8 mouse cellular contexts compared by ENCODE assay signal in the genomic region with DNA sequence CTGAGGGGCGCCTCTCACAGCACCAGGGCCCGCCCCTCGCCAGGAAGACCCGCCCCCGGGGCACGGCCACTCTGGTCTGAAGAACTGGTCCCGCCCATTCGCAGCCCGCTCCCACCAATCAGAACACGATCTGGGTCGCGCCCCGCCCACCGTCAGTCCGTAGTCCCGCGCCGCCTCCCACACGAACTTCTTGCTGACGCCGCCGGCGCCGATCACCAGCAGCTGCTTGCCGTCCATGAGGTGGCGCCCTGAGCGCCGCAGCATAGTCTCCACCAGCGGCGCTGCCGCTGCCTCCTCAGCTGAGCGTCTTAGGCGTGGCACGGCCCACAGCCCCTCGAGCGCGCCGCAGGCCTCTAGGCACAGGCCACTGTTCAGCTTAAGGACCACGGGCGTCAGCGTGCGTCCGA. TPM values are rescaled to one million over a fixed set of nuclear protein-coding genes. Genes with fewer than 3 reads are reported as not detected.
DNase-seq lines count a peak whose midpoint lies in the region; ATAC-seq and TF ChIP-seq lines count a peak whose summit lies in the region.

No protein-coding gene starts in this region.

- DNase-seq in brain, embryonic 14.5 days (ENCODE audit: low read depth) = peak; percentile 100
- peak; percentile 100 for DNase-seq in kidney, postnatal 0 days (ENCODE audit: low spot score)
- DNase-seq in liver, embryonic 11.5 days (ENCODE audit: low spot score) = peak; percentile 99
- DNase-seq in naive thymus-derived CD4-positive, alpha-beta T cell, adult 2 months (ENCODE audit: low read depth) = peak; percentile 99

- no peaks in the 10 kb centered on the region for H3K27me3 ChIP-seq in C2C12 (ENCODE audit: control insufficient read depth, insufficient read depth, insufficient read length)
- peaks cover 6% of the 10 kb centered on the region for H3K27me3 ChIP-seq in erythroblast, embryonic 14.5 days (ENCODE audit: control insufficient read depth)
- H3K27me3 ChIP-seq in heart, embryonic 12.5 days (replicated peaks) = no peaks in the 10 kb centered on the region
- H3K27me3 ChIP-seq in kidney, postnatal 0 days (ENCODE audit: insufficient read depth, low read length) = no peaks in the 10 kb centered on the region
- no peaks in the 10 kb centered on the region for H3K27me3 ChIP-seq in liver, embryonic 11.5 days (replicated peaks; ENCODE audit: control insufficient read depth, insufficient read depth, low read length)
- H3K27me3 ChIP-seq in stomach, embryonic 14.5 days (ENCODE audit: control insufficient read depth, insufficient read depth, low read length) = no peaks in the 10 kb centered on the region

- H3K9me3 ChIP-seq in erythroblast, embryonic 14.5 days (ENCODE audit: control insufficient read depth, low read length) = no peaks in the 10 kb centered on the region; the same call in 1 of the 2 replicates
- no peaks in the 10 kb centered on the region for H3K9me3 ChIP-seq in heart, embryonic 12.5 days (replicated peaks)
- H3K9me3 ChIP-seq in kidney, postnatal 0 days (replicated peaks; ENCODE audit: low read length) = no peaks in the 10 kb centered on the region
- no peaks in the 10 kb centered on the region for H3K9me3 ChIP-seq in liver, embryonic 11.5 days (ENCODE audit: control insufficient read depth, low read length)
- no peaks in the 10 kb centered on the region for H3K9me3 ChIP-seq in stomach, embryonic 14.5 days (ENCODE audit: control insufficient read depth, low read depth, low read length)

- peak; percentile 99 for TF ChIP-seq CTCF in C2C12 (IDR thresholded peaks at IDR 0.05; ENCODE audit: control insufficient read depth, insufficient read depth, insufficient read length)
- TF ChIP-seq CTCF in brain, embryonic 14.5 days (IDR thresholded peaks at IDR 0.05; ENCODE audit: borderline replicate concordance, extremely low read depth, insufficient read depth, insufficient read length) = peak; percentile 81
- peak; percentile 96 for TF ChIP-seq CTCF in kidney, postnatal 0 days (IDR thresholded peaks at IDR 0.05; ENCODE audit: low read depth)

- H3ac ChIP-seq in C2C12 (ENCODE audit: control insufficient read depth, insufficient read length, low read depth) = peak overlapping the region; percentile 68

- ATAC-seq in heart, embryonic 12.5 days (ENCODE audit: insufficient number of reproducible peaks, low FRiP score) = peak; percentile 96
- peak; percentile 93 for ATAC-seq in kidney, postnatal 0 days (replicated peaks; ENCODE audit: low FRiP score, low read depth)
- ATAC-seq in liver, embryonic 11.5 days (replicated peaks; ENCODE audit: low FRiP score) = peak; percentile 94
- ATAC-seq in stomach, embryonic 14.5 days (ENCODE audit: insufficient number of reproducible peaks, insufficient read depth, low FRiP score, low read depth) = peak; percentile 93

- H3K79me2 ChIP-seq in C2C12 (ENCODE audit: control insufficient read depth, insufficient read depth) = no peaks in the 10 kb centered on the region

- no peaks in the 10 kb centered on the region for H3K79me3 ChIP-seq in C2C12 (ENCODE audit: low read depth)

- H3K4me2 ChIP-seq in heart, embryonic 12.5 days = peak overlapping the region; percentile 83
- H3K4me2 ChIP-seq in kidney, postnatal 0 days (ENCODE audit: low read length) = peak overlapping the region; percentile 61
- peak overlapping the region; percentile 98 for H3K4me2 ChIP-seq in liver, embryonic 11.5 days
- H3K4me2 ChIP-seq in stomach, embryonic 14.5 days (replicated peaks; ENCODE audit: low read depth, low read length) = peak overlapping the region; percentile 89

- TF ChIP-seq POLR2A in brain, embryonic 14.5 days (IDR thresholded peaks at IDR 0.05; ENCODE audit: borderline replicate concordance, extremely low read depth, insufficient read depth, insufficient read length, poor library complexity, severe bottlenecking) = peak; percentile 87

- peak overlapping the region; percentile 80 for H3K27ac ChIP-seq in heart, embryonic 12.5 days (ENCODE audit: poor library complexity, severe bottlenecking)
- H3K27ac ChIP-seq in kidney, postnatal 0 days = peak overlapping the region; percentile 81
- peak overlapping the region; percentile 70 for H3K27ac ChIP-seq in liver, embryonic 11.5 days (ENCODE audit: low read depth, low read length)
- H3K27ac ChIP-seq in stomach, embryonic 14.5 days (ENCODE audit: low read length) = peak overlapping the region; percentile 87

- H3K36me3 ChIP-seq in C2C12 (ENCODE audit: control insufficient read depth, insufficient read depth) = no peaks in the 10 kb centered on the region
- no peaks in the 10 kb centered on the region for H3K36me3 ChIP-seq in erythroblast, embryonic 14.5 days (ENCODE audit: control insufficient read depth)
- no peaks in the 10 kb centered on the region for H3K36me3 ChIP-seq in heart, embryonic 12.5 days
- H3K36me3 ChIP-seq in kidney, postnatal 0 days (ENCODE audit: insufficient read depth, low read length) = no peaks in the 10 kb centered on the region
- no peaks in the 10 kb centered on the region for H3K36me3 ChIP-seq in liver, embryonic 11.5 days (ENCODE audit: control insufficient read depth, insufficient read depth, low read length)
- H3K36me3 ChIP-seq in stomach, embryonic 14.5 days (ENCODE audit: control insufficient read depth, insufficient read depth, low read length) = no peaks in the 10 kb centered on the region

- peak overlapping the region; percentile 86 for H3K9ac ChIP-seq in heart, embryonic 12.5 days
- H3K9ac ChIP-seq in kidney, postnatal 0 days (ENCODE audit: low read depth, low read length) = peak overlapping the region; percentile 71
- H3K9ac ChIP-seq in liver, embryonic 11.5 days (ENCODE audit: low read depth, low read length) = peak overlapping the region; percentile 85
- peak overlapping the region; percentile 75 for H3K9ac ChIP-seq in stomach, embryonic 14.5 days (replicated peaks; ENCODE audit: low read depth, low read length)

- peak overlapping the region; percentile 30 for H3K4me3 ChIP-seq in C2C12 (ENCODE audit: insufficient read depth, poor library complexity, severe bottlenecking)
- peak overlapping the region; percentile 77 for H3K4me3 ChIP-seq in erythroblast, embryonic 14.5 days (replicated peaks)
- H3K4me3 ChIP-seq in heart, embryonic 12.5 days = peak overlapping the region; percentile 48
- peak overlapping the region; percentile 29 for H3K4me3 ChIP-seq in kidney, postnatal 0 days (replicated peaks; ENCODE audit: low read depth, low read length)
- peak overlapping the region; percentile 53 for H3K4me3 ChIP-seq in liver, embryonic 11.5 days (ENCODE audit: low read depth, low read length)
- H3K4me3 ChIP-seq in stomach, embryonic 14.5 days (ENCODE audit: low read depth, low read length) = peak overlapping the region; percentile 39

- peaks cover 53% of the 10 kb centered on the region for H3K4me1 ChIP-seq in erythroblast, embryonic 14.5 days (ENCODE audit: control insufficient read depth)
- H3K4me1 ChIP-seq in heart, embryonic 12.5 days (replicated peaks) = peaks cover 36% of the 10 kb centered on the region
- H3K4me1 ChIP-seq in kidney, postnatal 0 days (replicated peaks; ENCODE audit: insufficient read depth, low read length) = peaks cover 22% of the 10 kb centered on the region
- H3K4me1 ChIP-seq in liver, embryonic 11.5 days (replicated peaks; ENCODE audit: control insufficient read depth, insufficient read depth, low read length) = peaks cover 6% of the 10 kb centered on the region
- peaks cover 7% of the 10 kb centered on the region; the same call in 1 of the 2 replicates for H3K4me1 ChIP-seq in stomach, embryonic 14.5 days (ENCODE audit: control insufficient read depth, insufficient read depth, low read length)

- WGBS in heart, embryonic 12.5 days = under 1% methylated on average over 43 of the region's 43 CpGs
- under 1% methylated on average over 43 of the region's 43 CpGs for WGBS in kidney, postnatal 0 days
- under 1% methylated on average over 43 of the region's 43 CpGs for WGBS in liver, embryonic 11.5 days
- WGBS in stomach, embryonic 14.5 days = under 1% methylated on average over 43 of the region's 43 CpGs

RNA-seq across cellular contexts. Expression of gene Carns1, which starts 5.9 kb away (rescaled TPM):
- polyA plus RNA-seq in C2C12 (2012; fragmentation: generic; extraction: Trizol) = 2.1 TPM
- polyA plus RNA-seq in brain, embryonic 14.5 days (2012; rRNA removed) = 4.1 and 4.3 TPM in 2 replicates
- polyA plus RNA-seq in erythroblast, embryonic 14.5 days (2012) = not detected in 2 replicates
- 2.5 and 3.6 TPM in 2 replicates for polyA plus RNA-seq in heart, embryonic 12.5 days (2016; fragmentation: Nextera tagmentation; extraction: Ambion mirVana)
- polyA plus RNA-seq in kidney, postnatal 0 days (2015; fragmentation: Nextera tagmentation; extraction: Ambion mirVana) = 2.7 and 3.3 TPM in 2 replicates
- 0.89 and 1.2 TPM in 2 replicates for polyA plus RNA-seq in liver, embryonic 11.5 days (2014; fragmentation: Nextera tagmentation; extraction: Ambion mirVana)
- 0.90 and 1.3 TPM in 2 replicates for polyA plus RNA-seq in stomach, embryonic 14.5 days (2014; fragmentation: Nextera tagmentation; extraction: Ambion mirVana)

RNA-seq across cellular contexts. Expression of gene Rps6kb2, which starts 6.2 kb away (rescaled TPM):
- polyA plus RNA-seq in C2C12 (2012; fragmentation: generic; extraction: Trizol) = 19.7 TPM
- polyA plus RNA-seq in brain, embryonic 14.5 days (2012; rRNA removed) = 59.5 and 87.7 TPM in 2 replicates
- 24.5 and 32.5 TPM in 2 replicates for polyA plus RNA-seq in erythroblast, embryonic 14.5 days (2012)
- 52.9 and 55.7 TPM in 2 replicates for polyA plus RNA-seq in heart, embryonic 12.5 days (2016; fragmentation: Nextera tagmentation; extraction: Ambion mirVana)
- 42.4 and 49.0 TPM in 2 replicates for polyA plus RNA-seq in kidney, postnatal 0 days (2015; fragmentation: Nextera tagmentation; extraction: Ambion mirVana)
- 41.0 and 53.5 TPM in 2 replicates for polyA plus RNA-seq in liver, embryonic 11.5 days (2014; fragmentation: Nextera tagmentation; extraction: Ambion mirVana)
- polyA plus RNA-seq in stomach, embryonic 14.5 days (2014; fragmentation: Nextera tagmentation; extraction: Ambion mirVana) = 35.8 and 38.9 TPM in 2 replicates

RNA-seq across cellular contexts. Expression of gene Ptprcap, which starts 16.0 kb away (rescaled TPM):
- 5.8 TPM for polyA plus RNA-seq in C2C12 (2012; fragmentation: generic; extraction: Trizol)
- polyA plus RNA-seq in brain, embryonic 14.5 days (2012; rRNA removed) = 1.5 and 2.0 TPM in 2 replicates
- 5.6 and 7.7 TPM in 2 replicates for polyA plus RNA-seq in erythroblast, embryonic 14.5 days (2012)
- polyA plus RNA-seq in heart, embryonic 12.5 days (2016; fragmentation: Nextera tagmentation; extraction: Ambion mirVana) = 0.73 and 1.1 TPM in 2 replicates
- 0.82 and 0.91 TPM in 2 replicates for polyA plus RNA-seq in kidney, postnatal 0 days (2015; fragmentation: Nextera tagmentation; extraction: Ambion mirVana)
- polyA plus RNA-seq in liver, embryonic 11.5 days (2014; fragmentation: Nextera tagmentation; extraction: Ambion mirVana) = 38.7 and 41.1 TPM in 2 replicates
- 1.9 and 2.6 TPM in 2 replicates for polyA plus RNA-seq in stomach, embryonic 14.5 days (2014; fragmentation: Nextera tagmentation; extraction: Ambion mirVana)

RNA-seq across cellular contexts. Expression of gene Coro1b, which starts 21.0 kb away (rescaled TPM):
- 257 TPM for polyA plus RNA-seq in C2C12 (2012; fragmentation: generic; extraction: Trizol)
- polyA plus RNA-seq in brain, embryonic 14.5 days (2012; rRNA removed) = 210 and 237 TPM in 2 replicates
- polyA plus RNA-seq in erythroblast, embryonic 14.5 days (2012) = 6.2 and 7.5 TPM in 2 replicates
- 115 and 122 TPM in 2 replicates for polyA plus RNA-seq in heart, embryonic 12.5 days (2016; fragmentation: Nextera tagmentation; extraction: Ambion mirVana)
- 161 and 164 TPM in 2 replicates for polyA plus RNA-seq in kidney, postnatal 0 days (2015; fragmentation: Nextera tagmentation; extraction: Ambion mirVana)
- 126 and 132 TPM in 2 replicates for polyA plus RNA-seq in liver, embryonic 11.5 days (2014; fragmentation: Nextera tagmentation; extraction: Ambion mirVana)
- 149 and 152 TPM in 2 replicates for polyA plus RNA-seq in stomach, embryonic 14.5 days (2014; fragmentation: Nextera tagmentation; extraction: Ambion mirVana)

RNA-seq across cellular contexts. Expression of gene Tbc1d10c, which starts 21.7 kb away (rescaled TPM):
- 0.26 TPM for polyA plus RNA-seq in C2C12 (2012; fragmentation: generic; extraction: Trizol)
- polyA plus RNA-seq in brain, embryonic 14.5 days (2012; rRNA removed) = 1.8 and 2.2 TPM in 2 replicates
- polyA plus RNA-seq in erythroblast, embryonic 14.5 days (2012) = 0.18 and 0.22 TPM in 2 replicates
- polyA plus RNA-seq in heart, embryonic 12.5 days (2016; fragmentation: Nextera tagmentation; extraction: Ambion mirVana) = 1.5 and 1.6 TPM in 2 replicates
- 3.5 and 3.9 TPM in 2 replicates for polyA plus RNA-seq in kidney, postnatal 0 days (2015; fragmentation: Nextera tagmentation; extraction: Ambion mirVana)
- polyA plus RNA-seq in liver, embryonic 11.5 days (2014; fragmentation: Nextera tagmentation; extraction: Ambion mirVana) = 3.3 and 3.4 TPM in 2 replicates
- polyA plus RNA-seq in stomach, embryonic 14.5 days (2014; fragmentation: Nextera tagmentation; extraction: Ambion mirVana) = 1.5 and 2.5 TPM in 2 replicates

Comparison
In these comparisons a context has a peak if more than half of its experiments do, and no peak if none do; other contexts are left out.
1. Peak in every context shown above with its lines: DNase-seq, ATAC-seq, H3K4me3 ChIP-seq and H3K27ac ChIP-seq.